Mouse (Mus musculus) stomach, embryonic 16.5 days (tissue): ENCODE measurements at regions not wholly inside any gene's neighbourhood (a gene's known extent, or its start where the extent isn't known, plus 50 kb on each side); places are given as distances from the start of the nearest gene placed in this dataset.
A peak's percentile ranks its signal among the peaks of the same experiment; 100 is the strongest.

Experiments used
- ATAC-seq: fragments of 200-750 bp; cut with Nextera tagmentation; 2 replicates; pipeline ENCODE4 v1.8.0; 2017; ENCODE audit warnings: moderate number of reproducible peaks, moderate TSS enrichment; ENCODE audit not compliant: insufficient read depth, low FRiP score
- H3K27ac ChIP-seq: fragments of 300-500 bp; sonication (generic); 2 replicates; pipeline ENCODE4 v1.5.1; 2014; ENCODE audit warnings: low read length
- H3K27me3 ChIP-seq: fragments of 300-500 bp; sonication (generic); 2 replicates; pipeline ENCODE4 v1.6.1; 2014; ENCODE audit warnings: low read length, control low read depth, mixed read lengths; ENCODE audit not compliant: control insufficient read depth, insufficient read depth
- H3K36me3 ChIP-seq: fragments of 300-500 bp; sonication (generic); 2 replicates; pipeline ENCODE4 v1.6.1; 2014; ENCODE audit warnings: low read length; ENCODE audit not compliant: control insufficient read depth, insufficient read depth
- H3K4me1 ChIP-seq: fragments of 300-500 bp; sonication (generic); 2 replicates; pipeline ENCODE4 v1.6.1; 2014; ENCODE audit warnings: low read length, control low read depth, mixed read lengths; ENCODE audit not compliant: control insufficient read depth, insufficient read depth
- H3K4me2 ChIP-seq: fragments of 300-500 bp; sonication (generic); 2 replicates; pipeline ENCODE4 v1.6.1; 2014; ENCODE audit warnings: low read depth, low read length, mixed read lengths
- H3K4me3 ChIP-seq: fragments of 300-500 bp; sonication (generic); replicated peaks from 2 replicates; pipeline ENCODE4 v1.5.1; 2014; ENCODE audit warnings: mild to moderate bottlenecking, low read length
- H3K9ac ChIP-seq: fragments of 300-500 bp; sonication (generic); 2 replicates; pipeline ENCODE4 v1.6.1; 2014; ENCODE audit warnings: low read length
- H3K9me3 ChIP-seq: fragments of 300-500 bp; sonication (generic); replicated peaks from 2 replicates; pipeline ENCODE4 v1.6.1; 2016; ENCODE audit warnings: low read length, control low read depth; ENCODE audit not compliant: control insufficient read depth
- WGBS: fragments of 180-500 bp; shearing (Covaris S2); extraction: QIAGEN DNeasy Blood & Tissue Kit; methylation state at CpG from one replicate; pipeline ENCODE4 v1.1.7; 2014; 5-methylcytosine and 5-hydroxymethylcytosine counted together

DNA sequence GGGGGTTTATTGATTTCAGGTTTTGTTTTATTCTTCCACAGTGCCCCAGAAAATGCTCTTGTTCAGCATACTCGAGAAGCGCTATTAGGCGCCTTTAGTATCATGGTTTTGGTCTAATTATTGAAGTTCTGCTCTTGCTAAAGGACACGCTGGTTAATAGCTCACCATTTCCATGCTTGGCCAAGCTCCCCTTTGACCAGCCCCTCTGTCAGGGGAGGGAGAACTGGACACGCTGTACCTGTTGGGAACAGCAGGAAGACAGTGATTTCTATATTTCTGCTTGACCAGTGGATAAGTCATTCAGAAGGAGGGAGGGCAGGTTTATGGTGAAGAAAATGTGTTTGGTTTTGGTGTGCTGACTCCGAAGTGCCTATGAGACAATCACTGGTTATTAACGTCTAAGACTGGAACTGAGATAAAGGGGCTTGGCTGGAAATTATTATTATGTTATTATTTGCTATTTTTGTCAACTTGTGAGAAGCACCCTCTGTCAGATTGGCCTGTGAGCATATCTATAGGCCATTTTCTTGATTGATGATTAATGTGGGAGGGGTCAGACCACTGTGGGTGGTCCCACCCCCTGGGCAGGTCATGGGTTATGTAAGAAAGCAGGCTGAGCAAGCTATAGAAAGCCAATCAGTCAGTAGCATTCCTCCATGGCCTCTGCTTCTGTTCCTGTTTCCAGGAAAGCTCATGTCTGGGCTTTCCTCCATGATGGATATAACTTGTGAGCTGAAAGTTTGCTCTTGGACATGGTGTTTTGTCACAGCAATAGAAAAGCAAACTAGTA is 51.2 kb upstream of the Tanc2 start:
- Histone ChIP-seq H3K4me1 (no peaks in the 10 kb centered on the region), H3K4me3 (no peak overlapping the region), H3K9ac (no peak overlapping the region), H3K27ac (no peak overlapping the region), H3K36me3 (no peaks in the 10 kb centered on the region), H3K27me3 (no peaks in the 10 kb centered on the region), H3K9me3 (no peaks in the 10 kb centered on the region), H3K4me2 (no peak overlapping the region)
- 80% methylated on average over 7 of the region's 7 CpGs for WGBS
- ATAC-seq: no peak

GRCm38 (mm10) chr11:105532616-105533015 is 57.2 kb upstream of the Tanc2 start:
- H3K36me3 ChIP-seq: no peaks in the 10 kb centered on the region
- H3K27ac ChIP-seq: no peak overlapping the region
- no peak overlapping the region for H3K9ac ChIP-seq
- no peak for ATAC-seq
- no peaks in the 10 kb centered on the region for H3K27me3 ChIP-seq
- H3K9me3 ChIP-seq: no peaks in the 10 kb centered on the region
- no peaks in the 10 kb centered on the region for H3K4me1 ChIP-seq
- no peak overlapping the region for H3K4me2 ChIP-seq
- 74% methylated on average over 5 of the region's 5 CpGs for WGBS
- H3K4me3 ChIP-seq: no peak overlapping the region

DNA sequence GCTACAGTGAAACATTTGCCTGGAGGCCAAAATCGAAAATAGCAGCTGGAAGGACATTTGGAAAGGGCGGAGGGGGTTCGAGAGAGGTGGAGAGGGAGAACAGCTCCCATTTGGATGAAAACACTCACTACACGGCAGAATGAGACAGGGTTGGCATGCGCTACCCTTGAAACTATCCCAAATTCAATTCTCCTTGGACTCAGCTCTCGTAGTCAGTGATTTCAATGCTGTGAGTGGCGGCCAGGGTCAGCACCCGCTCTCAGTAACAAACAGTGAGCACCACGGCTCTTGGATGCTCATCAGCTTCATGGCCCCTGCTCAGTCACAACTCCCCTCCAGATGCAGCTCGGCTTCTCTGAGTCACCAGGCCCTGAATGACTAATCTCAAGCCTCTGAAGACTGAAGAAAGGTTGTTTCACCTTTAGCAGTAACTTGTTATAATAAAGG is 59.1 kb upstream of the Tanc2 start:
- no peaks in the 10 kb centered on the region for H3K27me3 ChIP-seq
- WGBS: 70% methylated on average over 10 of the region's 10 CpGs
- no peak overlapping the region for H3K4me2 ChIP-seq
- peaks cover 6% of the 10 kb centered on the region; the same call in 1 of the 2 replicates for H3K4me1 ChIP-seq
- no peak for ATAC-seq
- H3K27ac ChIP-seq: no peak overlapping the region
- no peak overlapping the region for H3K9ac ChIP-seq
- no peak overlapping the region for H3K4me3 ChIP-seq
- H3K9me3 ChIP-seq: no peaks in the 10 kb centered on the region
- H3K36me3 ChIP-seq: no peaks in the 10 kb centered on the region

- no peak overlapping the region for H3K4me2 ChIP-seq
- H3K4me1 ChIP-seq: peaks cover 10% of the 10 kb centered on the region; the same call in 1 of the 2 replicates
- H3K36me3 ChIP-seq: no peaks in the 10 kb centered on the region
- H3K27me3 ChIP-seq: no peaks in the 10 kb centered on the region
- no peaks in the 10 kb centered on the region for H3K9me3 ChIP-seq
- H3K9ac ChIP-seq: no peak overlapping the region
- H3K4me3 ChIP-seq: no peak overlapping the region
- no peak overlapping the region; the same call in 1 of the 2 replicates for H3K27ac ChIP-seq
- ATAC-seq: no peak
- 87% methylated on average over 4 of the region's 4 CpGs for WGBS
Measured at GRCm38 (mm10) chr11:105526066-105526465, 63.7 kb upstream of the Tanc2 start.

DNA sequence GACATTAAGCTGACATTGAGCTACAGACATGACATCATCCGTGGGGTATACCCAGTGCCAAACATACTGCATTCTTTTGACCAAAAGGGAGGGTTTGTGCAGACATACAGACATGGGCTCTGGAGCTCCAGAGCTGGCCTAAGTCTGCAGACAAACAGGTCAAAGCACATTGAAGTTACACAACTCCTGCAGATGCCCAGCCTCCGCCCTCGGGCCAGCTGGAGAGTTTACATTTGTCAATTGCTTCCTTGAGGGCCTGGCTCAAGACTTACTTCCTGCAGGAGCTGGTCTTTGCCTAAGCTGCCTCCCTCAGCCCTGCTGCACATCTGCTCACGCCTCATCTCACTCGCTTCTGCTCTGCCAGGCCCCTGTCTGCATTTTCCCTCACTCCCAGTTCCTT is 64.2 kb upstream of the Tanc2 start:
- Histone ChIP-seq H3K27me3 (no peaks in the 10 kb centered on the region), H3K36me3 (no peaks in the 10 kb centered on the region), H3K9ac (no peak overlapping the region), H3K4me2 (no peak overlapping the region), H3K4me1 (peaks cover 10% of the 10 kb centered on the region; the same call in 1 of the 2 replicates), H3K9me3 (no peaks in the 10 kb centered on the region), H3K27ac (no peak overlapping the region; the same call in 1 of the 2 replicates), H3K4me3 (no peak overlapping the region)
- 14% methylated on average over 5 of the region's 5 CpGs for WGBS
- ATAC-seq: peak; percentile 85; the same call in 1 of the 2 replicates

GRCm38 (mm10) chr11:105524400-105524799 is 65.4 kb upstream of the Tanc2 start:
- H3K4me2 ChIP-seq: no peak overlapping the region
- H3K27ac ChIP-seq: no peak overlapping the region
- 50% methylated on average over 8 of the region's 8 CpGs for WGBS
- no peak overlapping the region for H3K4me3 ChIP-seq
- H3K36me3 ChIP-seq: no peaks in the 10 kb centered on the region
- peaks cover 10% of the 10 kb centered on the region; the same call in 1 of the 2 replicates for H3K4me1 ChIP-seq
- no peaks in the 10 kb centered on the region for H3K9me3 ChIP-seq
- no peaks in the 10 kb centered on the region for H3K27me3 ChIP-seq
- no peak for ATAC-seq
- H3K9ac ChIP-seq: no peak overlapping the region

GRCm38 (mm10) chr11:105523765-105524164 is 66.0 kb upstream of the Tanc2 start:
- no peak overlapping the region for H3K4me3 ChIP-seq
- no peaks in the 10 kb centered on the region for H3K36me3 ChIP-seq
- H3K4me1 ChIP-seq: peaks cover 10% of the 10 kb centered on the region; the same call in 1 of the 2 replicates
- H3K9me3 ChIP-seq: no peaks in the 10 kb centered on the region
- H3K27me3 ChIP-seq: no peaks in the 10 kb centered on the region
- H3K4me2 ChIP-seq: no peak overlapping the region
- ATAC-seq: no peak
- H3K27ac ChIP-seq: no peak overlapping the region
- 39% methylated on average over 8 of the region's 8 CpGs for WGBS
- H3K9ac ChIP-seq: no peak overlapping the region

GRCm38 (mm10) chr11:105520398-105520797 is 63.9 kb upstream of the March10 start:
- no peak overlapping the region for H3K27ac ChIP-seq
- peaks cover under 1% of the 10 kb centered on the region; the same call in 1 of the 2 replicates for H3K4me1 ChIP-seq
- no peaks in the 10 kb centered on the region for H3K27me3 ChIP-seq
- 92% methylated on average over 3 of the region's 3 CpGs for WGBS
- H3K4me2 ChIP-seq: no peak overlapping the region
- ATAC-seq: no peak
- no peak overlapping the region for H3K9ac ChIP-seq
- no peak overlapping the region for H3K4me3 ChIP-seq
- H3K36me3 ChIP-seq: no peaks in the 10 kb centered on the region
- H3K9me3 ChIP-seq: no peaks in the 10 kb centered on the region

GRCm38 (mm10) chr11:105513275-105513674 is 56.7 kb upstream of the March10 start:
- ATAC-seq: no peak
- Histone ChIP-seq H3K9me3 (no peaks in the 10 kb centered on the region), H3K9ac (no peak overlapping the region), H3K4me2 (no peak overlapping the region), H3K4me1 (0 out of 2 replicates have a peak, but pooled peaks cover 6% of the 10 kb centered on the region), H3K27ac (no peak overlapping the region), H3K36me3 (no peaks in the 10 kb centered on the region), H3K4me3 (no peak overlapping the region), H3K27me3 (no peaks in the 10 kb centered on the region)
- 45% methylated on average over 10 of the region's 10 CpGs for WGBS
